In the genomic region with DNA sequence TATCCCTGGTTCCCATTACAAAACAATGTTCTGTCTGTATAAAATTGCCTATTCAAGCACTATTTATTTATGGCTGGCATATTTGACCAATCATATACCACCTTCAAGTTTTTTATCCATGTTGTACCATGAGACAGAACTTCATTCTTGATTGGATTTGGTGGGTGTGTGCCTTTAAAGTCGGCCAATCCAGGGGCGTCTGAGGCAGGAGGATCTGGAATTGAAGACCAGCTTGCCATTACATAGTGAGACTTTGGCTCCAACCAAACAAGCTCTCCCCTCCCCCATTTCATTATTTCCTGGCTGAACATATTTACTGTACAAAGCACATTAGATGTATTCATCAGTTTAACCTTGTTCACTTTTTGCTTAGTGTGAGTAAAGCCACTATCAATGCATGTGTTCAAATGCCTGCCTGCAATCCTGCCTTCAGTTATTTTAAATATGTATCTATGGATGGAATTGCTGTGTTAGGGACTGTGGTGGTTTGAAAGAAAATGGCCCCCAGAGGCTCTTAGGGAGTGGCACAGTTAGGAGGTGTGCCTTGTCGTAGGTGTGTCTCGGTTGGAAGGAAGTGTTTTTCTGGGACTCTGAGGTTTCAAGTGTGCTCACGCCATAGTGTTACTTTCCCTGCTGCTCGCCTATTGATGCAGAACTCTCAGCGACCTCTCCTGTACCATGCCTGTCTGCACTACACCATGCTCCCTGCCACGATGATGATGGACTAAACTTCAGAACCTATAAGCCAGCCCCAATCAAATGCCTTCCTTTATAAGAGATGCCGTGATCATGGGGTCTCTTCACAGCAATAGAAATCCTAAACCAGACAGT, we compare ENCODE assay signal across 16 mouse cellular contexts. TPM values are rescaled to one million over a fixed set of nuclear protein-coding genes. Genes with fewer than 3 reads are reported as not detected.
DNase-seq lines count a peak whose midpoint lies in the region; ATAC-seq and TF ChIP-seq lines count a peak whose summit lies in the region.
"Had no signal": no experiment of that assay in that cellular context is flagged by ENCODE, and none has a peak within 500 bp of the region (broad histone marks: within the 10 kb centered on the region; RNA-seq: fewer than 3 reads in every experiment).

No protein-coding gene starts in this region.

- WGBS in heart, embryonic 13.5 days = 70% methylated on average over 9 of the region's 9 CpGs
- 59% methylated on average over 9 of the region's 9 CpGs for WGBS in stomach, postnatal 0 days

- TF ChIP-seq CTCF in MEL (IDR thresholded peaks at IDR 0.05 in 2 of 3, conservative IDR thresholded peaks at IDR 0.05 in 1 of 3; ENCODE audit: control insufficient read depth in 1 of 3, insufficient read depth in 1 of 3, low read depth in 2 of 3, low read length in 3 of 3, poor library complexity in 1 of 3, severe bottlenecking in 1 of 3) = no peak
- no peak for TF ChIP-seq CTCF in stomach, postnatal 0 days (IDR thresholded peaks at IDR 0.05; ENCODE audit: low read depth)

- no peak for ATAC-seq in heart, embryonic 13.5 days (ENCODE audit: extremely low read depth, insufficient number of reproducible peaks, low FRiP score, low TSS enrichment)
- ATAC-seq in stomach, postnatal 0 days (ENCODE audit: low FRiP score, low TSS enrichment) = no peak

- H3K4me3 ChIP-seq in heart, embryonic 13.5 days = no peak overlapping the region
- H3K4me3 ChIP-seq in MEL (ENCODE audit: control insufficient read depth in 1 of 2, insufficient read depth in 1 of 2, low read depth in 2 of 2, low read length in 2 of 2) = peak overlapping the region; percentile 39 to 45
- no peak overlapping the region for H3K4me3 ChIP-seq in stomach, postnatal 0 days (ENCODE audit: low read depth, low read length)

- no peaks in the 10 kb centered on the region for H3K27me3 ChIP-seq in heart, embryonic 13.5 days (replicated peaks)
- no peaks in the 10 kb centered on the region for H3K27me3 ChIP-seq in MEL (ENCODE audit: control insufficient read depth in 1 of 2, insufficient read depth in 2 of 2, low read length in 2 of 2)
- H3K27me3 ChIP-seq in stomach, postnatal 0 days (ENCODE audit: control insufficient read depth, insufficient read depth, low read length) = no peaks in the 10 kb centered on the region
- H3K27me3 ChIP-seq: embryonic facial prominence, embryonic 15.5 days; forebrain, embryonic 13.5 days; hindbrain, embryonic 13.5 days; limb, embryonic 15.5 days; midbrain, embryonic 15.5 days had no signal

- TF ChIP-seq POLR2A in MEL (IDR thresholded peaks at IDR 0.05; ENCODE audit: control insufficient read depth in 1 of 2, insufficient read depth in 1 of 2, low read depth in 1 of 2, low read length in 2 of 2, poor library complexity in 1 of 2) = no peak; a peak in 1 of 4 replicates

- no peak overlapping the region for H3K9ac ChIP-seq in heart, embryonic 13.5 days
- H3K9ac ChIP-seq in MEL (ENCODE audit: control insufficient read depth, low read depth, low read length, poor library complexity, severe bottlenecking) = peak overlapping the region; percentile 43
- H3K9ac ChIP-seq in stomach, postnatal 0 days (ENCODE audit: low read length) = no peak overlapping the region
- H3K9ac ChIP-seq: embryonic facial prominence, embryonic 15.5 days; limb, embryonic 15.5 days had no signal

- H3K4me2 ChIP-seq in heart, embryonic 13.5 days = peak overlapping the region; percentile 16; the same call in 1 of the 2 replicates
- no peak overlapping the region for H3K4me2 ChIP-seq in stomach, postnatal 0 days (replicated peaks; ENCODE audit: low read depth)

- intact Hi-C loops in gastrocnemius, postnatal 14 days (cut with DNase I; ENCODE audit: low total_unique reads) = no loop called here

- no peaks in the 10 kb centered on the region for H3K9me3 ChIP-seq in heart, embryonic 13.5 days
- H3K9me3 ChIP-seq in MEL (replicated peaks; ENCODE audit: insufficient read depth, low read length) = no peaks in the 10 kb centered on the region
- H3K9me3 ChIP-seq in stomach, postnatal 0 days (ENCODE audit: control insufficient read depth, low read length) = no peaks in the 10 kb centered on the region
- H3K9me3 ChIP-seq: embryonic facial prominence, embryonic 15.5 days; forebrain, embryonic 13.5 days; hindbrain, embryonic 13.5 days; limb, embryonic 10.5 days; midbrain, embryonic 15.5 days had no signal

- peaks cover 24% of the 10 kb centered on the region for H3K36me3 ChIP-seq in heart, embryonic 13.5 days
- H3K36me3 ChIP-seq in MEL (ENCODE audit: control insufficient read depth in 1 of 2, insufficient read depth in 2 of 2, low read length in 2 of 2) = peaks cover 0 to 14% of the 10 kb centered on the region in 2 experiments; a peak in 2 of 4 replicates
- no peaks in the 10 kb centered on the region for H3K36me3 ChIP-seq in stomach, postnatal 0 days (ENCODE audit: control insufficient read depth, insufficient read depth, low read length)

- H3K79me2 ChIP-seq in MEL (ENCODE audit: control insufficient read depth, insufficient read depth, low read length, poor library complexity) = peaks cover 10% of the 10 kb centered on the region

- H3K27ac ChIP-seq in heart, embryonic 13.5 days (replicated peaks) = no peak overlapping the region
- H3K27ac ChIP-seq in MEL (ENCODE audit: control insufficient read depth, low read depth, low read length) = peak overlapping the region; percentile 62
- no peak overlapping the region for H3K27ac ChIP-seq in stomach, postnatal 0 days (replicated peaks)
- H3K27ac ChIP-seq: embryonic facial prominence, embryonic 15.5 days; forebrain, embryonic 13.5 days; limb, embryonic 15.5 days had no signal

- no peak for DNase-seq in heart, postnatal 4 days
- DNase-seq in A20 (ENCODE audit: low read depth, low spot score) (peak; percentile 82), MEL (ENCODE audit: low read depth, low spot score) (peak; percentile 80)
- DNase-seq in induced T-regulatory cell, adult 2 months (ENCODE audit: low read depth) = peak; percentile 9
- no peak for DNase-seq in urinary bladder, postnatal 36 days (ENCODE audit: low spot score in 2 of 2)
- no peak for DNase-seq in gastrocnemius, postnatal 14 days
- DNase-seq in stomach, postnatal 0 days (ENCODE audit: low spot score) = no peak
- DNase-seq: layer of hippocampus, postnatal 36 days; lung, embryonic 14.5 days had no signal

- no peak for TF ChIP-seq RAD21 in MEL (IDR thresholded peaks at IDR 0.05; ENCODE audit: low read depth, low read length)

- no peak for TF ChIP-seq EP300 in MEL (IDR thresholded peaks at IDR 0.05; ENCODE audit: low read depth in 1 of 2, low read length in 2 of 2)
- TF ChIP-seq EP300 in stomach, postnatal 0 days (optimal IDR thresholded peaks at IDR 0.05) = no peak

- H3K4me1 ChIP-seq in heart, embryonic 13.5 days = peaks cover 7% of the 10 kb centered on the region
- peaks cover 2 to 11% of the 10 kb centered on the region in 2 experiments for H3K4me1 ChIP-seq in MEL (ENCODE audit: control insufficient read depth in 1 of 2, insufficient read depth in 2 of 2, low read length in 2 of 2)
- no peaks in the 10 kb centered on the region for H3K4me1 ChIP-seq in stomach, postnatal 0 days (replicated peaks; ENCODE audit: control insufficient read depth, insufficient read depth)

TF ChIP-seq in MEL, 35 proteins besides CTCF, POLR2A, EP300 and RAD21:
- TF ChIP-seq POLR2AphosphoS2 (IDR thresholded peaks at IDR 0.05; ENCODE audit: low read length) = peak; percentile 33; the same call in 1 of the 2 replicates
- no peak for TF ChIP-seq ETS1 (IDR thresholded peaks at IDR 0.05; ENCODE audit: low read depth, low read length)
- peak; percentile 81; the same call in 1 of the 2 replicates for TF ChIP-seq ZMIZ1 (IDR thresholded peaks at IDR 0.05; ENCODE audit: low read depth, low read length)
- TF ChIP-seq NELFE (IDR thresholded peaks at IDR 0.05; ENCODE audit: low read depth, low read length) = peak; percentile 53; the same call in 1 of the 2 replicates
- peak; percentile 28; the same call in 1 of the 2 replicates for TF ChIP-seq MAX (IDR thresholded peaks at IDR 0.05; ENCODE audit: low read length)
- no peak for TF ChIP-seq ZKSCAN1 (IDR thresholded peaks at IDR 0.05; ENCODE audit: low read depth, low read length)
- TF ChIP-seq TBP (IDR thresholded peaks at IDR 0.05; ENCODE audit: low read depth, low read length) = peak; percentile 33; the same call in 1 of the 2 replicates
- TF ChIP-seq MAZ (IDR thresholded peaks at IDR 0.05; ENCODE audit: low read depth, low read length) = no peak
- TF ChIP-seq MXI1 (IDR thresholded peaks at IDR 0.05; ENCODE audit: low read depth, low read length) = peak; percentile 67

RNA-seq across cellular contexts. Expression of gene Pdcd5, which starts 1.1 kb away (rescaled TPM):
- polyA plus RNA-seq in heart, embryonic 13.5 days (2015; fragmentation: Nextera tagmentation; extraction: Ambion mirVana) = 260 and 285 TPM in 2 replicates
- 100 to 1,000 TPM; 130 to 142 TPM for total RNA-seq in heart, postnatal 4 days (2021)
- 221 and 232 TPM in 2 replicates for total RNA-seq in MEL (2012; rRNA removed)
- 1,000 to 10,000 TPM in 1 of 2 experiments, 100 to 1,000 TPM in 1; 118 to 1,267 TPM for polyA plus RNA-seq in MEL (2012; ENCODE audit: insufficient read depth in 1 of 2, insufficient read length in 2 of 2, low read depth in 1 of 2, low replicate concordance in 2 of 2, missing spikeins in 1 of 2)
- 100 to 1,000 TPM; 109 to 122 TPM for total RNA-seq in gastrocnemius, postnatal 14 days (2021)
- polyA plus RNA-seq in stomach, postnatal 0 days (2015; fragmentation: Nextera tagmentation; extraction: Ambion mirVana) = 190 and 196 TPM in 2 replicates

Comparison
In these comparisons a context has a peak if more than half of its experiments do, and no peak if none do; other contexts are left out.
1. H3K4me3 ChIP-seq: peak in MEL (2 of 2); none in heart, embryonic 13.5 days (single experiment) and stomach, postnatal 0 days (single experiment).
2. DNase-seq: peak in A20 (single experiment), MEL (single experiment) and induced T-regulatory cell, adult 2 months (single experiment); none in heart, postnatal 4 days (single experiment), urinary bladder, postnatal 36 days (0 of 2), gastrocnemius, postnatal 14 days (single experiment) and stomach, postnatal 0 days (single experiment).